Mouse (Mus musculus): ENCODE data around the gene Cab39.

DNA sequence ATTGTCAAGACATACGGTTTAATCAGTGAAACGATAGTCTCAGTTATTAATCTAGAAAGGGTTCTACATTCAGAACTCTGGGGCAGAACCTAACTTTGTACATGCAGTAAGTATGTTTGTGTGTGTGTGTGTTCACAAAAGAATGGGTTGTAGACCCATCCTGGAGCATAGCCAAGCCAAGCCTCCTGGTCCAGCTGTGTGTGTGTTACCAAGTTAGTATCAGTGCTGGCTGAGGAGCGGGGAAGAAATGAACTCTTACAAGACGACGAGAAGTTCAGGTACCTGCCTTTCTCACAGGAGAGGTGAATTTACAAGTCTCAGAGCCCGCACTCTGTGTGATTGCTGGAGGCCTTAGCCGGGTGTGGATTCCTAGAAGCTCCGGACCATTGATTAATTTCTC is 11.3 kb downstream of the Cab39 start:
- TF ChIP-seq CTCF (IDR thresholded peaks at IDR 0.05) (no peak), EP300 (IDR thresholded peaks at IDR 0.05; ENCODE audit: insufficient read depth, low read depth, low read length) (no peak), POLR2A (IDR thresholded peaks at IDR 0.05; ENCODE audit: insufficient read depth, low read depth, low read length) (no peak)

Data from heart, adult 2 months (tissue).